Comparison of ENCODE assay signal across 10 mouse cellular contexts in the genomic region with DNA sequence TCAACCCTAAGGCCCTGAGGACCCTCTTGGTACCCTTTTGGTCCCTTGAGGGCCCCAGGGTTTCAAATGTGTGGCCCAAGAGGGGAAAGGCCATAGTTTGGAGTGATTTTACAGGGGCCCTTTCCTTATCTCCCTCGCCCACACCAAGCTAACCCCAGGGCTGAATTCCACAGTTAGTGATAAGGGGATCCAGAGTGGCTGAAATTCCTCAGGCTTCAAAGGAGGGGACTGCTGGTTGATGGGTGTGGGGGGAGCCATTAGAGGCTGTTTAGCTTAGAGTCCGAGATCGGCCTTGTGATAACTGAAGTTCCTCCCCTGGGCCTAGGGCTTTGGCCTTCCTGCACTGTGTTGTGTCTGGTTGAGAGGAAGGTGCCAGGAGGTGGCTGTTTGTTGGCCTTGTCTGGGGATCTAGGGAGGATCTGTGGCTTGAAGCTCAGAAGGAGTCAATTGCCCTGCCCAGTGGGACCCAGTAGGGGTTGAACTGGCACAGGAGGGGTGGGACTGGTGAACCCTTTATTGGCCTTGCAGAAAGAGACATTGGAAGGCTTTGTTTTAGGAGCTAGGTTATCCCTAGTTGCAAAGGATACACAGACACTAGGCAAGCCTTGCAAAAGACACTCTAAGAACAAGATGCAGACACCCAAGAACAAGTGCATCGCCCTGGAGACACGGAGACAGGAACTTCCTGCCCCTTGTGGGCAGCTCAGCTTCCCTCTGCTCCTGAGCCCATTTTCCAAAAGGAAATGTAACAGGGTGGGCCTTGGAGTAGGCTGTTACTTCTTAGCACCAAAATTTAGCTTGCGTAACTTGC. TPM values are rescaled to one million over a fixed set of nuclear protein-coding genes. Genes with fewer than 3 reads are reported as not detected.
A peak's percentile ranks its signal among the peaks of the same experiment; 100 is the strongest.
DNase-seq lines count a peak whose midpoint lies in the region; ATAC-seq and TF ChIP-seq lines count a peak whose summit lies in the region.
"Had no signal": no experiment of that assay in that cellular context is flagged by ENCODE, and none has a peak within 500 bp of the region (broad histone marks: within the 10 kb centered on the region; RNA-seq: fewer than 3 reads in every experiment).

No protein-coding gene starts in this region.

- H3K36me3 ChIP-seq in forebrain, embryonic 12.5 days (replicated peaks) = no peaks in the 10 kb centered on the region
- H3K36me3 ChIP-seq in forebrain, embryonic 14.5 days (ENCODE audit: control insufficient read depth, insufficient read depth, low read length) = no peaks in the 10 kb centered on the region
- no peaks in the 10 kb centered on the region for H3K36me3 ChIP-seq in E14TG2a.4 (ENCODE audit: insufficient read depth, low read length)
- H3K36me3 ChIP-seq in embryonic facial prominence, embryonic 12.5 days = no peaks in the 10 kb centered on the region
- no peaks in the 10 kb centered on the region for H3K36me3 ChIP-seq in liver, embryonic 12.5 days
- H3K36me3 ChIP-seq: hindbrain, embryonic 15.5 days had no signal

- no peak overlapping the region for H3K4me2 ChIP-seq in forebrain, embryonic 12.5 days
- no peak overlapping the region for H3K4me2 ChIP-seq in forebrain, embryonic 14.5 days (ENCODE audit: low read length)
- 0 out of 2 replicates have a peak overlapping the region, but pooled peaks have one; percentile 16 for H3K4me2 ChIP-seq in embryonic facial prominence, embryonic 12.5 days (replicated peaks)
- peak overlapping the region; percentile 81 for H3K4me2 ChIP-seq in liver, embryonic 12.5 days
- H3K4me2 ChIP-seq: hindbrain, embryonic 15.5 days had no signal

- no peaks in the 10 kb centered on the region for H3K27me3 ChIP-seq in forebrain, embryonic 12.5 days
- H3K27me3 ChIP-seq in forebrain, embryonic 14.5 days (replicated peaks; ENCODE audit: control insufficient read depth, insufficient read depth, low read length) = no peaks in the 10 kb centered on the region
- H3K27me3 ChIP-seq in E14TG2a.4 (ENCODE audit: insufficient read depth, low read length) = peaks cover 13% of the 10 kb centered on the region
- H3K27me3 ChIP-seq in embryonic facial prominence, embryonic 12.5 days = no peaks in the 10 kb centered on the region
- H3K27me3 ChIP-seq in liver, embryonic 12.5 days (replicated peaks) = 0 out of 2 replicates have a peak, but pooled peaks cover 5% of the 10 kb centered on the region
- H3K27me3 ChIP-seq: hindbrain, embryonic 15.5 days had no signal

- H3K9me3 ChIP-seq in forebrain, embryonic 12.5 days = no peaks in the 10 kb centered on the region
- no peaks in the 10 kb centered on the region for H3K9me3 ChIP-seq in forebrain, embryonic 14.5 days (replicated peaks; ENCODE audit: control insufficient read depth, low read length)
- H3K9me3 ChIP-seq in E14TG2a.4 (ENCODE audit: low read length) = no peaks in the 10 kb centered on the region
- 0 out of 2 replicates have a peak, but pooled peaks cover 3% of the 10 kb centered on the region for H3K9me3 ChIP-seq in embryonic facial prominence, embryonic 12.5 days
- H3K9me3 ChIP-seq in liver, embryonic 12.5 days (replicated peaks) = no peaks in the 10 kb centered on the region
- H3K9me3 ChIP-seq: hindbrain, embryonic 15.5 days had no signal

- no peak overlapping the region for H3K9ac ChIP-seq in forebrain, embryonic 12.5 days
- no peak overlapping the region for H3K9ac ChIP-seq in forebrain, embryonic 14.5 days (ENCODE audit: low read length)
- no peak overlapping the region for H3K9ac ChIP-seq in embryonic facial prominence, embryonic 12.5 days
- peak overlapping the region; percentile 59 for H3K9ac ChIP-seq in liver, embryonic 12.5 days
- H3K9ac ChIP-seq: hindbrain, embryonic 15.5 days had no signal

- TF ChIP-seq CTCF in E14TG2a.4 (conservative IDR thresholded peaks at IDR 0.05; ENCODE audit: low read length) = no peak

- DNase-seq in forebrain, embryonic 14.5 days (ENCODE audit: low spot score) = no peak
- no peak for DNase-seq in frontal cortex, adult 2 months (ENCODE audit: extremely low spot score in 1 of 2, low spot score in 1 of 2)
- no peak for DNase-seq in cerebellum, postnatal 10 days
- DNase-seq in thymus, postnatal 36 days = no peak
- DNase-seq: cerebellum, adult 8-10 months had no signal

- ATAC-seq in forebrain, embryonic 12.5 days (ENCODE audit: low FRiP score) = no peak
- no peak for ATAC-seq in forebrain, embryonic 14.5 days
- no peak for ATAC-seq in embryonic facial prominence, embryonic 12.5 days (ENCODE audit: insufficient number of reproducible peaks, insufficient read depth, low FRiP score, low TSS enrichment)
- ATAC-seq in liver, embryonic 12.5 days = peak; percentile 93

- 0 out of 2 replicates have a peak overlapping the region, but pooled peaks have one; percentile 9 for H3K27ac ChIP-seq in forebrain, embryonic 12.5 days
- H3K27ac ChIP-seq in forebrain, embryonic 14.5 days (ENCODE audit: low read depth, low read length) = no peak overlapping the region
- H3K27ac ChIP-seq in embryonic facial prominence, embryonic 12.5 days = no peak overlapping the region
- H3K27ac ChIP-seq in liver, embryonic 12.5 days = peak overlapping the region; percentile 72
- H3K27ac ChIP-seq: hindbrain, embryonic 15.5 days had no signal

- no peaks in the 10 kb centered on the region for H3K4me1 ChIP-seq in forebrain, embryonic 12.5 days
- H3K4me1 ChIP-seq in forebrain, embryonic 14.5 days (ENCODE audit: control insufficient read depth, insufficient read depth, low read length) = no peaks in the 10 kb centered on the region
- H3K4me1 ChIP-seq in E14TG2a.4 (replicated peaks; ENCODE audit: low read depth, low read length) = peaks cover 54% of the 10 kb centered on the region
- H3K4me1 ChIP-seq in embryonic facial prominence, embryonic 12.5 days = peaks cover 7% of the 10 kb centered on the region; the same call in 1 of the 2 replicates
- peaks cover 36% of the 10 kb centered on the region for H3K4me1 ChIP-seq in liver, embryonic 12.5 days
- H3K4me1 ChIP-seq: hindbrain, embryonic 15.5 days had no signal

- WGBS in forebrain, embryonic 12.5 days = 85% methylated on average over 6 of the region's 6 CpGs
- WGBS in forebrain, embryonic 14.5 days = 93% methylated on average over 6 of the region's 6 CpGs
- WGBS in embryonic facial prominence, embryonic 12.5 days = 62% methylated on average over 6 of the region's 6 CpGs
- 25% methylated on average over 6 of the region's 6 CpGs for WGBS in liver, embryonic 12.5 days (ENCODE audit: insufficient replicate concordance)

- no peak overlapping the region for H3K4me3 ChIP-seq in forebrain, embryonic 12.5 days (replicated peaks)
- no peak overlapping the region for H3K4me3 ChIP-seq in forebrain, embryonic 14.5 days (ENCODE audit: low read depth, low read length)
- peak overlapping the region; percentile 69 for H3K4me3 ChIP-seq in E14TG2a.4 (replicated peaks; ENCODE audit: low read length)
- H3K4me3 ChIP-seq in embryonic facial prominence, embryonic 12.5 days = no peak overlapping the region
- H3K4me3 ChIP-seq in liver, embryonic 12.5 days = peak overlapping the region; percentile 44
- H3K4me3 ChIP-seq: hindbrain, embryonic 15.5 days had no signal

RNA-seq across cellular contexts. Expression of a gene that starts 0.7 kb away (rescaled TPM):
- polyA plus RNA-seq in forebrain, embryonic 12.5 days (2016; fragmentation: Nextera tagmentation; extraction: Ambion mirVana) = 0.08 TPM in 2 replicates
- 0.04 and 0.06 TPM in 2 replicates for polyA plus RNA-seq in forebrain, embryonic 14.5 days (2014; fragmentation: Nextera tagmentation; extraction: Ambion mirVana)
- 0.73 and 1.00 TPM in 2 replicates for polyA plus RNA-seq in embryonic facial prominence, embryonic 12.5 days (2016; fragmentation: Nextera tagmentation; extraction: Ambion mirVana)
- polyA plus RNA-seq in liver, embryonic 12.5 days (2016; fragmentation: Nextera tagmentation; extraction: Ambion mirVana) = 0.11 and 0.14 TPM in 2 replicates
- 0.59 and 0.60 TPM in 2 replicates for polyA plus RNA-seq in frontal cortex, adult 2 months (2012; rRNA removed)

RNA-seq across cellular contexts. Expression of a gene that starts 56.5 kb away (rescaled TPM):
- polyA plus RNA-seq in forebrain, embryonic 12.5 days (2016; fragmentation: Nextera tagmentation; extraction: Ambion mirVana) = not detected in 2 replicates
- not detected in 2 replicates for polyA plus RNA-seq in forebrain, embryonic 14.5 days (2014; fragmentation: Nextera tagmentation; extraction: Ambion mirVana)
- polyA plus RNA-seq in embryonic facial prominence, embryonic 12.5 days (2016; fragmentation: Nextera tagmentation; extraction: Ambion mirVana) = 0.08 TPM in 1 of 2 replicates, not detected in the other
- polyA plus RNA-seq in liver, embryonic 12.5 days (2016; fragmentation: Nextera tagmentation; extraction: Ambion mirVana) = 0.49 and 0.51 TPM in 2 replicates
- 0.34 and 0.42 TPM in 2 replicates for polyA plus RNA-seq in frontal cortex, adult 2 months (2012; rRNA removed)
- polyA plus RNA-seq: hindbrain, embryonic 15.5 days had no signal

Comparison
In these comparisons a context has a peak if more than half of its experiments do, and no peak if none do; other contexts are left out.
1. H3K27ac ChIP-seq: peak in forebrain, embryonic 12.5 days (single experiment) and liver, embryonic 12.5 days (single experiment); none in forebrain, embryonic 14.5 days (single experiment) and embryonic facial prominence, embryonic 12.5 days (single experiment).
2. H3K4me2 ChIP-seq: peak in embryonic facial prominence, embryonic 12.5 days (single experiment) and liver, embryonic 12.5 days (single experiment); none in forebrain, embryonic 12.5 days (single experiment) and forebrain, embryonic 14.5 days (single experiment).
3. H3K4me3 ChIP-seq: peak in E14TG2a.4 (single experiment) and liver, embryonic 12.5 days (single experiment); none in forebrain, embryonic 12.5 days (single experiment), forebrain, embryonic 14.5 days (single experiment) and embryonic facial prominence, embryonic 12.5 days (single experiment).